Mouse (Mus musculus): ENCODE measurements around the gene Ift57.
A peak's percentile ranks its signal among the peaks of the same experiment; 100 is the strongest.

Ift57 gene

GRCm38 (mm10) chr16:49698620-49699525 is at the start of gene Ift57:
Ift57 (plus strand) TSS chr16:49699233.
- peak; percentile 97 for DNase-seq (ENCODE audit: low spot score)

DNA sequence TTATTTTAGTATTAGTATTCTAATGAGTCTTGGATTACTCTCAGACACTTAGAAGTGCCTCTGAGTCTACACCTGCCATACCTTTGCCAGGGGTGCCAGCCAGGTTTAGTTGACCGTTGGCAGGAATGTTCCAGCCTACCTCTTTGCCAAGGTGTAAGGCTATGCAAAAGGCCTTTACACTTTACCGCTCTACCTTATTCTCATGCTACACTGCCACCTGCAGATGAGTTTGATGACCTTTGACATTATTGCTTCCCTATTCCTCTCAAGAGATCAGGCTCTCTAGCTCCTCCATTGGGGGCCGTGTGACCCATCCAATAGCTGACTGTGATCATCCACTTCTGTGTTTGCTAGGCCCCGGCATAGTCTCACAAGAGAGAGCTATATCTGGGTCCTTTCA is 41.9 kb upstream of the Ift57 start:
- no peak for DNase-seq (ENCODE audit: low spot score)

- no peak for DNase-seq (ENCODE audit: low spot score)
Observed at GRCm38 (mm10) chr16:49658029-49658428, 41.0 kb upstream of the Ift57 start.

DNA sequence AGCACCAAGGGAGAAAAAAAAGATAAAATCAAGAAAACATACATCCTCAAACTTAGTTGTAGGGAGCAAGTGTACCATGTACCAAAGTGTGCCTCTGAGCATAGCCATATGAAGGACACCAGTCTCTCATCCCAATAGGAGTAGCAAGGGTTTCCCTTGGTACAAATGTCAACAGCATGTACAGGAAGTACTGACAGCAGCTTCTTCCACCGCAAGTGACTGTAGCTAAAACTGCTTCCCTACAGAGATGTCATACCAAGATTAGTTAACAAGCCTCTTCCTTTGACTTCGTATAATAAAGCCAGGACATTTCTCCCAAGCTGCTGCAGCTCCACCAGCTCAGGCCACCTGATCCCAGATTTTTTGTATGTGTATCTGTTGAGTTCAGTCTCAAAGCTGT is 39.9 kb upstream of the Ift57 start:
- no peak for DNase-seq (ENCODE audit: low spot score)

DNA sequence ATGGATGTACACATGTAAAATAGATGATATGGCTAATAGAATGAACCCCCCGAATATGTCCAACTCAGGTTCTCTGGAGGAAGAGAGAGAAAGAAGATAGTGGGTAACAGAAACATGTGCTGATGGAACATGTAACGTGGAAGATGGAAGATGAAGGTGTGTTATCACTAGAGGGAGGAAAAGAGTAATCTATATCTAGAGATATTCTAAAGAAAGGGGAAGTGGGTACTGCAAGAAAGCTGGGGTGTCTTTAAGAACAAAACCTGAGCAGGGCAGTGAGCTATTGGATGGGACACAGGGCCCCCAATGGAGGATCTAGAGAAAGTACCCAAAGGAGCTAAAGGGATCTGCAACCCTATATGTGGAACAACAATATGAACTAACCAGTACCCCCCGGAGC is 38.9 kb upstream of the Ift57 start:
- no peak for DNase-seq (ENCODE audit: low spot score)

- no peak for DNase-seq (ENCODE audit: low spot score)
Observed at GRCm38 (mm10) chr16:49662201-49662600, 36.8 kb upstream of the Ift57 start.

- DNase-seq (ENCODE audit: low spot score), result no peak
Observed at GRCm38 (mm10) chr16:49664677-49665076, 34.4 kb upstream of the Ift57 start.

DNA sequence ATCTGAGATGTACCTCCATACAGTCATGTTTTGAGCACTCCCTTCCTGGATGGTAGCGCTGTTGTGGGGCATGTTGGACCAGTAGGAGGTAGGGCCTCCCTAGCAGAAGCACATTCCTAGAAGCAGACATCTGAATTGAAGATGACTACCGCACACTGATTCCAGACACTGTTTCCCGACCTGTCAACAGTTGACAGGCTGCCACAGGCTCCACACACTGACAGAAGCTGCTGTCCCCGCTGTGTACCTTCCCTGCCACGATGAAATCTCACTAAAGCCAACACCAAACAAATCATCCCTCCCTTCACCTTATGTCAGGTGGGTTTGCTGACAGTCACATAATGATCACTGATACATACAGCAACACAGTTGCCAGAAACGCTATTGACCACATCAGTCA is 19.4 kb upstream of the Ift57 start:
- DNase-seq (ENCODE audit: low spot score), result no peak

- DNase-seq (ENCODE audit: low spot score), result no peak
Observed at GRCm38 (mm10) chr16:49684961-49685360, 14.1 kb upstream of the Ift57 start.

DNA sequence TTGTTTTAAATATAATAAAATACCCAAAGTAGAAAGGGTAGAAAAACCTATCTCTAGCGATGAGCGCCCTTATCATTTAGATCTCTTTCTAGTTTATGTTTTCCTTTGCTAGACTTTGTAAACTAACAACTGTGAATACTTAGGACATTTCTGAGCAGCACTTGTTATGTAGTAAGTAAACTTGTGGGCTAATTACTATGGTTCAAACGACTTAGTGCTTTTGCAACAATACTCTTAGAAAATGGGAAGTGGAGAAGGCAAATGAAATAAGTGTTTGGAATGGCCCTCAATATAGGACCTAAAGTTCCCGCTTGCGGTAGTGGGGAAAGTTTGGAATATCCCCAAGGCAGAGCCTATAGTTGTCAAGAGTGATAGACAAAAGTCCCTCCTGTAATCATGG is 788 bp downstream of the Ift57 start:
- no peak for DNase-seq (ENCODE audit: low spot score)

GRCm38 (mm10) chr16:49708074-49708473 is 9.0 kb downstream of the Ift57 start:
- DNase-seq (ENCODE audit: low spot score), result no peak

DNA sequence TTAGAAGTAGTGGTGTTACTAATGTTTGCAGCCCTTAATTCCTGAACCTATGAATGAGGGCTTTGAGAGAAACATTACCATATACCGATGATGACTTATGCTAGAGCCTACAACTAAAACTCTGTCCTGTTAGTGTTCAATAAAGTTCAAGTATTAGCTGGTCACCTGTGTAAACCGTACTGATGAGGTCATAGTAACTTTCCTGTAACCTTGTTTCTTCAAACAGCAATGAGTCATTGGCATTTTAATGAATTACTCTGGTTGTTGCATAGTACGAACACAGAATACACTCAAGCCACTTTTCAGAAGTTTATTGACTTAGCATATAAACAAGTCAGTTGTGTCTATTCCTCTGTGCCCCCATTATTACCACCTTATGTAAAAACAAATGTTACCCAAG is 11.2 kb downstream of the Ift57 start:
- DNase-seq (ENCODE audit: low spot score), result no peak

DNA sequence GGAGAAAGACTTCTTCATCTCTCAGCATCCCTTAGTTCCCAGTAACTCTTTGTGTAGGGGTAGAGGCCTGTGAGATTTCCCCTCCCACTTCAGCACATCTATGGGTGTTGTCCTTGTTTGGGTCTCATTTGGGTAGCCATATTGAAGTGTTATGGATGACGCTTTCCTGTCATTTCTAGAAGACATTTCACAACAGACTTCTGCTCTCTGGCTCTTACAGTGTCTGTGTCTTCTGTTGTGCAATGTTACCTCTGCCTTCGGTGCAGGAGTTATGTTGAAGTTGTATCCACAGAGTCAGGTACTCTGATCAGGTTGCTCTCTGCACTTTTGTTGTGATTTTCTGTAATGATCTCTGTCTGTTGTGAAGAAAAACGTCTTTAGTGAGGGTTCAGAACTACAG is 14.3 kb downstream of the Ift57 start:
- DNase-seq (ENCODE audit: low spot score), result no peak

DNA sequence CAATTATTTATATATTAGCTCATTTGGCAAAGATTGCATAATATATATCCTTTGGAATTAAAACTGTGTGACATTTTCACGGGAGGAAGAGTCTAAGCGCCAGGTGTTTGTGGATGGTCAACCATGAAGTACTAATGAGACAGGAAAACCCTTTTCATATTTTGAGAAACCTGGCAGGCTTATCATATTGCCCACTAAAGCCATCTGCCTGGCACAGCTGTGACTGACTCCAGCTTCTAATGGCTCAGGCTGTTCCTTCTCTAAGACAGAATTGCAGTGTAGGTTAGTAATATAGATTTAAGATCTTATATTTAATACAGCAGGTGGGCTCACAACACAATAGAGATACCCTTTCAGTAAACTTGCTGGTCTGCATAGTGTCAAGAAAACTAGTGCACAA is 21.6 kb downstream of the Ift57 start:
- no peak for DNase-seq (ENCODE audit: low spot score)

GRCm38 (mm10) chr16:49721678-49722077 is 22.6 kb downstream of the Ift57 start:
- no peak for DNase-seq (ENCODE audit: low spot score)

DNA sequence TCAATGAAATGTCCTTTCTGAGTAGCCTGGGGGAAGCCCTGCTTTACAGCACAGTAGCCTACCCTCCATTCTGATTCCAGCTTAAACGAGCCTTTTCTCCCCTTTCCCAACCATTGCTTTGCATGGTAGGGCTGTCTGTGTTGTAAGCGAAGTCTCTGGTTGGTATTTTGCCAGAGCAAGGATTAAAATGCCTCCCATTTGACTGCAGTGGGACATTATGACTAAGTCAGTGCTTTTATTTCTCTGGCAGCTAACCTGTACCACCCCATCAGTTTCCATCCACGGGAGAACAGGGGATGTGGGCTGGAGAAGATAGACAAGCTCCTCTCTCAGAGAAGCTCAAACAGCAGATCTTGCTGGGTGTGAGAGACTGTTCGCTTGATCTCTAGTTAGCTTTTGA is 24.2 kb downstream of the Ift57 start:
- no peak for DNase-seq (ENCODE audit: low spot score)

GRCm38 (mm10) chr16:49724232-49724631 is 25.2 kb downstream of the Ift57 start:
- DNase-seq (ENCODE audit: low spot score), result no peak

- DNase-seq (ENCODE audit: low spot score), result no peak
Observed at GRCm38 (mm10) chr16:49724931-49725330, 25.9 kb downstream of the Ift57 start.

- DNase-seq (ENCODE audit: low spot score), result no peak
Observed at GRCm38 (mm10) chr16:49725446-49725845, 26.4 kb downstream of the Ift57 start.

- DNase-seq (ENCODE audit: low spot score), result no peak
Observed at GRCm38 (mm10) chr16:49726216-49726615, 27.2 kb downstream of the Ift57 start.

DNA sequence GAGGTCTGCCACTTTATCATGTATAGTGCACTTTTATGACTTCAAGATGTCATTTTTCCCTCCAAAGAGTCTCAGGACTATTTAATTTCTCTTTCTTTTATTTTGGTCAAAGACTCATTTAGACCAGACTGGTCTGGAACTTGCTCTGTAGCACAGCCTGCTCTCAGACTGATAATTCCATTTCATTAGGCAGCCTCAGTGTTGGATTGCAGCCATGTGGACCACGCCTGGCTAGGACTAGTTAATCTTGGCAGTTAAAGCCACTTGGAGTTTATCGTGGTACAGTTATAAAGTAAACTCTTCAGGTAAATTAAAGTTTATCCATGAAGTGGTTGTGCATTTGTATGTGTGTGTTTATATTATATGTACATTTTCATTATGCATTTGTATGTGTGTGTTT is 27.7 kb downstream of the Ift57 start:
- no peak for DNase-seq (ENCODE audit: low spot score)

GRCm38 (mm10) chr16:49736536-49736935 is 37.5 kb downstream of the Ift57 start:
- DNase-seq (ENCODE audit: low spot score), result no peak

GRCm38 (mm10) chr16:49747360-49747759 is 48.3 kb downstream of the Ift57 start:
- no peak for DNase-seq (ENCODE audit: low spot score)

DNA sequence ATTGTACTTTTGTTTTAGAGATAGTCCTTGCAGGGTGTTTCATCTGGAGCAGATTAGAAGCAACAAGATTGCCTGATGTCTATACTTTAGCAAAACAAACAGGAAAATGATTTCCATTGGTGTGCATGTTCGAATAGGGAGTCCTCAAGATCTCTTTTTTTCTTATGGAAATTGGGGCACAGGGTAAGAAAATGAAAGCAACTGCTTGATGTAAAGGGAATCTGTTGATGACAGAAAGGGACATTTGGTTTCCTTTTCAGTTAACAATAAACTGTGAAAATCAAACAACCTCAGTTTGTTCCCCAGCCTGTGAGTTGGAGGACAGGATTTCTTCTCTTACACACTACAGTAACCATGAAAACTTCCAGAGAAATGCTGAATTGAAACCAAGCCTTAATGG is 53.9 kb downstream of the Ift57 start:
- DNase-seq (ENCODE audit: low spot score), result no peak
